Mouse (Mus musculus) kidney, postnatal 10 days (tissue): ENCODE data around the gene Prickle1.

Experiments used
- DNase-seq: peaks from one replicate; pipeline ENCODE4 v3.0.0; 2021; ENCODE audit warnings: mixed read lengths

Prickle1 gene

DNA sequence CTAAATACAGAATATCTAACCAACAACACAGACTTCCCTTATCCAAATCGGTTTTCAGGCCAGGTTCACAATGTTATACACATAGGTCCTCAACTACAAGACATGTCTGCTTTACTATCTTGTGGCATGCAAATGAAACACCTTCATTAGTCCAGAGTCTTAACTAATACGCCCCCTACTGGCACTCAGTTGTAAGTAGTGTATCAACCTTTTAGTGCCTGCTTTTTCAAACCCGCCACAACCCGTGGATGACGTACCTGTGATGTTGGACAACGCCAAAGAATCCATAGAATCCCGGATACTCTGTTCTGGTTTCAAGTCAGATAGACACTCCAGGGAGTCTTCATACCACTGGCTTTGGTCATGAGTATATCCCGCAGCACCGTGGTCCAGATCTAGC lies 93.0 kb downstream of the Prickle1 start:
- no peak for DNase-seq

DNA sequence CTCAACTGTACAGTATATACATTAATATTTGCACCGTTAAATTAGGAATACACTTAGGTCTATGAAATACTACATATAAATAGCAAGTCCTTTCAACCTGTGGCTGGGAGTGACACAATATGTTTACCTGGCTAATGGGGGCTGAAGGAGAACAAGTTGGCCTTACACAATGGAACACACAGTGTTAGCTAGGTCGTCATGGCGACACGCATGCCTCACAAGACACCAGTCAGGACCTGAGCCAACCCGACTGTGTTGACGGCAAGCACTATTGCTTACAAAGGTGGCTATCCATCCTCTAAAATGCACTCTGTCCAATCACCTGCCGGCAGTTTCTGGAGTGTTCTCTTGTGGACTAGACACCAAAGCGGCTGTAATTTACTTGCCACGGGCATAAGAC lies 95.8 kb downstream of the Prickle1 start:
- no peak for DNase-seq

DNA sequence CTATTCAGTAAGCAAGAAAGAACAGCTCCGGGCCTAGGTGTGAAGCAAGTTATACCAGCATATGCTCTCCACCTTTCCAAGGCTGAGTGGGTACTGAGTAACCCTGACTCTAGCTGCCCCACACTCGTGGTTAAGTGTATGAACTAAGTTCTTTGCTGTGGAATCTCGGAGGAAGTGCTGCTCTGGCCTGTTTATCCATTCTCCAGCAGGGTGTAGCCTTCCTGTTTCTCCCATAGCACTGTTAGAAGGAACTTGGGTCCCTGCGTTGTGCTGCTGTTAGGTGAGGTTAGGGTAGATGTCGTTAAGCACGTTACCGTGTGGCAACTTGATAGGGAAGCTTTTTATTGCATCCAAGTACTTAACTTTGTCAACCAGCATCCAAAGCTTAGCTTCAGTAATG lies 101.0 kb downstream of the Prickle1 start:
- DNase-seq, result no peak

DNA sequence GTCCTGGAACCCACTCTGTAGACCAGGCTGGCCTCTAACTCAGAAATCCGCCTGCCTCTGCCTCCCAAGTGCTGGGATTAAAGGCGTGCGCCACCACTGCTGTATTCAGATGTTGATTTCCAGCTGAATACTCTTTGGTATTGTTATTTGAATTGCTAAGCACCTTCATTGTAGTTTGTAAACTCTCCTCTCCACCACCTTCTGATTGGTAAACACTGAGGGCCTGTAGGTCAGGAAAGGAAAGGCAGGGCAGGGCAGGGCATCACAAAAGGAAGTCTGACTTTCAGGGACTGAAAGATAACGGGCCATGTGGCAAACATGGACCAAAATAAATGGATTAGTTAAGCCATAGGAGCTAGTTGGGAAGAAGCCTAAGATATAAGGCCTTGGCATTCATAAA lies 106.1 kb downstream of the Prickle1 start:
- DNase-seq, result no peak

DNA sequence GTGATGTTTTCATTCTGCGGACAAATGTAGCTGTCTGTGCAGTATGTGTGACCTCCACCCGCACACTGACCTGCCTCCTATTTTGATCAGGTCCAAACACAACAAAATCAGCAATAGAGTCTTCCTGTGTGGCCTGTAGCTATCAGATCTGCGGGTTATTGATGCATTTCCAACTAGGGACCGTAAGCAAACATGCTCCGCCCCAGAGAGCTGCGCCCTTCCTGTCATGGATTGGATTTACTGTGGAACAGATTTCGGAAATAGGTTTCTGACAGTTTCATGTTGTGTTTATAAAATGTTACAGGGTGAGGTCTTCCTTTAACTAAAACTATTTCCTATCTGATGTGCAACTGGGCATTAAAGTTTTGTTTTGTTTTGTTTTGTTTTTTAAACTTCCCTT lies 109.6 kb downstream of the Prickle1 start:
- peak; percentile 44 for DNase-seq

DNA sequence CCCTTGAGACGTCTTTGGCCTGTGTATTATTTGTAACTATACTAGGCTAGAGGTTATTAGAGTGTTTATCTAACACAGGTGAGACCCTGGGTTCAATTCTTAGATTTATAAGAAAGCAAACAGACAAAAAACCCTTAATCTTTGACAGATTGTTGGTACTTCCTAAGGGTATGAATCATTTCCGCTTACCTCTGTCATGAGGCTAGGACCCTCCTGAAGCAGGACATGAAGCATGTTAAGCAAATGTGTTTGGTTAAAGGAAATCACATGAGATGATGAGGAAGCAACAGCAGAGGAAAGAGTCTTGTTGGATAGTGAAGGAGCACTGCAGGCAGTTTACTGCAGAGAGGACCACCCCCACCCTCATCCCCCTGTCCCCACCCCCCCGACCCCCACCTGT lies 110.4 kb downstream of the Prickle1 start:
- DNase-seq, result no peak

DNA sequence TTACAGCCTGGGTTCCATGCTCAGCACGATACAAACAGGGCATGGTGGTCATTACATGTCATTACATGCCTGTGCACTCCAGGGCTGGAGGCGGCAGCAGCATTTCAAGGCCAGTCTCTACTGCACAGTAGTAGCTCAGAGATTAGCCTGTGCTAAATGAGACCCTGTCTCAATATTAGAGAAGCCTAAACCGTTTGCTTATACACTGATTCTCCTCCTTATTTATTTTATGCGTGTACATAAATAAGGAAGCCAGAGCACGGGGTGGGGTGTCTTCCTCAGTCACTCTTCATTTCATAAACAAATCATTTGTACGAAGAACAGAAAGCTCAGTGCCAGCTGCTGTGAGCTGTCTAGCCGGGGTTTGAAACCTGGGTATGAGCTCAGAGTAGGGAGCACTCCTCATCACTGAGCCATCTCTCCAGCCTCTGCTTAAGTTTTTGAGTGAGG lies 111.4 kb downstream of the Prickle1 start:
- DNase-seq, result no peak

DNA sequence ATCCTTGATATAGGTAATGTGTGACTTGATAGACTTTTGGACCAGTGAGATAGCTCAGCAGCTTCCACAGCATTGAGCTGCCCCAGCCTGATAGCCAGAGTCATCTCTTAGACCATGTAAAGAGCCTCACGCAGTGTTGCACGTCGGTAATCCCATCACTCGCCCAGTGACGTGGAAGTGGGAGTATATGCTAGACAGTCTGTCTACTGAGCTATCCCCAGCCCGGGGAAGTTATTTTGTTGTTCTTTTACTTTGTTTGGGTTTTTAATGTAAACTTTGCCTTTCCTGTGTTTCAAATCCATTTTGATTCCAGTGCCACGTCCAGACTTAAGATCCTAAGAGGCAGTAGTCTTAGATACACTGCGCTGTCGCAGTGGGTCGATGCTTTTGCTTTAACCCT lies 114.6 kb downstream of the Prickle1 start:
- DNase-seq, result no peak

DNA sequence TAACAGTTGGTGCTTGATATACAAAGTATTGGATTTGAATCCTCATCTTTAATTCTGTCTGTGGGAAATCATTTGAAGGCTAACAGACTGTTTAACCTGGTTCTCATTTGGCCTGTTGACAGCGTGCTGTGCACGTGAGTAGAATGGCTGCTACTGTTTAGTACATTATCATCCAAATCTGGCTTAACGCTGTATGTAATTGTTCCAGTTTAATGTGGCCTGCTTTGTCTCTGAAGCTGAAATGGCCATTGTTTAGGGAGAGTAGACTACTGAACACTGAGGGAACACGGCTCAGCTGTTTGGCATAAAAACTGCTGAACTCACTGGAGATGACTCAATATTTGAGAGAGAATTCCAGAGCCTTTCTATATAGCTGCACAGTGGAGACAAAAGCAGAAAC lies 116.2 kb downstream of the Prickle1 start:
- no peak for DNase-seq

DNA sequence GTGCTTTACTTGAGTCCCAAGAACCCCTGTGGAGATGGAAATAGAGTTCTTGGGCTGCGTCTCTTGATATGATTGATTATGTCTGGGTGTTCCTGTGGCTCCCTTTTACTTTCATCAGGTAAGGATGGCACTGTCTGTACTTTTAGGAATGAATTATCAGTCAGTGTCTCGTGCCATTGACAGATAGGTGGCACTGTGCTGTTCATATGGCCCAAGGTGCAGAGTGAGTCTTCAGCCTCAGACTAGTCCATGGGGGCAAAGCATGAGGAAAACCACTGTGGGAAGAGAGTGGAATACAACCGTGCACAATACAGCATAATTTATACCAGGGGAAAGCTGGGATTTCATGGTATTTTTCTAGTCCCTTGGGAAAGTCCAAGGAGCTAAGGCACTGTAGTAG lies 117.0 kb downstream of the Prickle1 start:
- no peak for DNase-seq

DNA sequence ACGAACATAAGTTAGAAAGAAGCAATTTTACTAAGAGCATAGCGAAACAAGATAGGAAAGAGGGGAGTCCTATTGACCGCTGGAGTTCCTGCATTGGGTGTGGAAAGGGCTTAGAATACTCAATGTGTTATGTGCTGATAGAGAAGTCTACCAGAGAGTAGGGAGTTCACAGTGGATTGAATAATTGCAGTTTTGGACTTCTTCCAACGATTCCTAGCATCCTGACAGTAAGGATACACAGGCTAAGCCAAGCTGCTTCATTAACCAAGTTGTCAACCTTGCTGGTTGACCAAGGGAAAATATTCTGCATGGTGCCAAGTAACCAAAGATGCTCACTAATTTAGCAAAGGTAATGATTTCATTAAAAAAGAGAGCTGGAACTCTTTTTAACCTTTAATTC lies 118.0 kb downstream of the Prickle1 start:
- no peak for DNase-seq

DNA sequence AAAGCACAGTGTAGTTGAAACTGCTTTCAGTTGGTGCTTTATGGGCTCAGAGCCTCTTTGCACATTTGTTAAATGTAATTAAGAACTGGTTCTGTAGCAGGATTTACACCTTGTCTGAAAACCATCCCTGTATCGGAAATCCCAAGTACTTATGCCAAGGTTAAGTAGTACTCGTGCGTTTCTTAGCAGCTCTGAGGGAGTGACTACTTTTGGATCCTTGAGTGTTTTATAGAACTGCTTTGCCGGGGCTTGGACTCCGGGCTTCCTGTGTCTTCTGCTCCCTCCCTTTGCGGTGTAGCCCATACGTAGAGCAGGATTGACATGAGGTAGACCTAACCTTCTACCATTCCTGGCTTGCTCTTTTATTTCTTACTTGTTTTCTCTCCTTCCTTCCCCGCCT lies 120.0 kb downstream of the Prickle1 start:
- DNase-seq, result no peak

DNA sequence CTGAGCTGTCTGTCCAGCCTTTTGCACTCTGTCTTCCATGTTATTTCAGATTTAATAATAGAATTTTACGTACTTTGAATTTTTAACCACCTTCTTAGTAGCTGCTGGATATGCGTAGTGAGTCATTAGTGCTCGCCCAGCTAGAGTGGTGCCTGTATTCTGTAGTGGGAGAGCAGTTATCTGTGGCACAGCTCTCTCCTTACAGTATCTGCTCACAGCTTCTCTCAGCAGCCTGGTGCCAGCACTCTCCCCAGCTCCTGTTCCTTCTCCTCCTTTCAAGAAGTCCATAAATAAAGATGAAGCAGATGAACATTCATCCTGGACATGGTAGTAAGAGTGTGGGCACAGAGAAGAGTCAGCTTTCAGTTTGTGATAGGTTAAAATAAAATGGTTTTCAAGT lies 121.4 kb downstream of the Prickle1 start:
- DNase-seq, result no peak

DNA sequence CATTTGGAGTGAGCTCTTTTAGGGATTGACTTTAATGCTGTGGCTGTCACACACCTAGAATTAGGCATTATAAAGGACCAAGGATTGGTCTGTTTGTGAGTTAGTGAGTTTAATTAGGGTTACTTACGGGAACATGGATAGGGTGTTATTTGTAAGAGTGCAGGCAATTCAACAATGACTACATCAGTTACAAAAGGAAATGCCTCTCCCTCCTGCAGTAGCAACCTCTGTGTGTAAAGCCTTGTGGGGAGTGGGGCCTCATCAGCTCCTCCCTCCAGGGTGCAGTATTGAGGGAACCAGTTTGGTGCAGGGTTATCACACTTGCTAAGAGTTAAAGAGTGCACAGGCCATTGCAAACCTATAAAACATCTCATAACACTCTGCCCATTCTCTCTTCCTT lies 123.6 kb downstream of the Prickle1 start:
- DNase-seq, result no peak

DNA sequence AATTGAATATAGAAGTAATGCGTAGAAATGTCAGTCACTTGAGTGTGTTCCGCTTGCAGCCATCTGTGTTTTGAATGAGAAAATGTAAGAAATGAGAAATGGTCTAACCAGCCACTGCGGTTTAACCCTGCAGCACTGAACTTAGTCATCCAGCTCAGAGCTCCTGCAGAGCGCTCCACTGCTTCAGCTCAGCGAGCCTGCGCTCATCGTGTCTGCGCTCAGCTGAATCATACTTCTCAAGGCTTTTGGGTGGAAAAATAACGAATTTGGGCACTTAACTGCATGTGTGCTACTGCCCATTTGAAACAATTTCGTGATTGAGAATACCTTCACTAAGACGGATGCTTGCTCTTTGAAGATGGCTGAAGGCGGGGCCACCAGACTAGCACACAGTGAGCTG lies 124.0 kb downstream of the Prickle1 start:
- DNase-seq, result no peak

DNA sequence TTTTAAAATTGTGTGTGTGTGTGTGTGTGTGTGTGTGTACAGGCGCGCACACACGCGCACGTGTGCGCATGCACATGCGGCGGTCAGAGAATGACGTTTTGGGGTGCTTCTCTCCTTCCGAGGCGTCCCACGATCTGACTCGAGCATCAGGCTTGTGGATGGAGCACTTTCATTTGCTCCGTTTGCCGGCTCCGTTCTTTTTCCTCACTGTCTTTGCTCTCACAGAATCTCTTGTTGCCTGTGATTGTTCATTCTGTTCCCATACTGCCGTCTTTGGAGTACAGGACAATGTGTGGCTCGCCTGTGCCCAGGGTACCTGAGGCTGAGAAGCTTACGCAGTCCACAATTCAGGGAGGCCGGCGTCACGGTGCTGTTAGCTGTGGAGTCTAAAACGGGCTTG lies 134.6 kb downstream of the Prickle1 start:
- DNase-seq, result no peak

DNA sequence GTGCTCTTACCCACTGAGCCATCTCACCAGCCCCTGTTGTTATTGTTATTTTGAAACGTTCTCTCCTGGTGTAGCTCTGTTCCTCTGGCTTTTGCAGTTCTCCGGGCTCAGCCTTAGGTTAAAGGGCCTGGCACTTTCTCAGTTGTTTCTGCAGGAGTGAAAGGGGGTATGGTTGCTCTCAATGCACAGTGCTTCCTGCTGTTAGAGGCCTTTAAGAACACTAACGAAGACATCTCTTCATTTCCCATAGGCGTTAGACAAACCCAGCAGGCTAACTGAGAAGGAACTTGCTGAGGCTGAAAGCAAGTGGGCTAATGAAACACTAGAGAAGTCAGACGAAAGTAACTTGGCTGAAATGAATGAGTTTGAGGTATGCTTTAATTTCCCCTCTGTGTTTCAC lies 136.3 kb downstream of the Prickle1 start:
- DNase-seq, result no peak

DNA sequence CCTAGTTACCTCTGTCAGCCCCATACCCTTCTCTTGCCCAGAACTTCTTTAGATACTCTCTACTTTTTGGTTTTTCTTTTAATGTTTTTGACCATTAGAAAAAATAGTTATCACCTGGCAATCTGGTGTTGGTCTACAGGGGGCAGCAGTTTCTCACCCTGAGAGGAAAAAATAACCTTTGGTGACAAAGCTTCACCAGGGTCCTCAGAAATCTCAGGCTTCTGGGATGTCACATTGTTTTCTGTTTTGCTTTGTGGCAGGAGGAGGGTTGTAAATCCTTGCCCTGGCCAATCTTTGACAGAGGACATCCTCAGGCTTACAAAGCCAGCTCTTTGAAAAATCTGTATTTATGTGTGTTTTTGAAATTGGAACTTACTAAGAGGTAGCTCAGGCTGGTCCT lies 139.7 kb downstream of the Prickle1 start:
- DNase-seq, result peak; percentile 21

DNA sequence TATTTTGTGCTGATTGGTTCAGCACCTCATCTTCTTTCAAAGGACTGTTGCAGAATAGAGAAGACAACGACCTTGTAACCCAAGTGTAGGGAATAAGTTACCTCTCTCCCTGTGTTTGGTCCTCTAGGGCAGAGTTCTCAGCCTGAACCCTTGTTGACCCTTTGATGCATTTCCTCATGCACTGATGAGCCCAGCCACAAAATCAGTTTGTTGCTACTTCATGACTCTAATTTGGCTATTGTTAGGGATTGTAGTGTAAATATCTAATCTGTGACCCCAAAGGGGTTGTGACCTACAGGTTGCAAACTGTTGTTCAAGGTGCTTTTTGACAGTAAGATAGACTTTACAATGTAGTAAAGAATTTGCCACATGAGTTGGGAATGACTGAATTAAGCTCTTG lies 142.4 kb downstream of the Prickle1 start:
- no peak for DNase-seq
